Mouse (Mus musculus): ENCODE results near the gene Tcf3.

DNA sequence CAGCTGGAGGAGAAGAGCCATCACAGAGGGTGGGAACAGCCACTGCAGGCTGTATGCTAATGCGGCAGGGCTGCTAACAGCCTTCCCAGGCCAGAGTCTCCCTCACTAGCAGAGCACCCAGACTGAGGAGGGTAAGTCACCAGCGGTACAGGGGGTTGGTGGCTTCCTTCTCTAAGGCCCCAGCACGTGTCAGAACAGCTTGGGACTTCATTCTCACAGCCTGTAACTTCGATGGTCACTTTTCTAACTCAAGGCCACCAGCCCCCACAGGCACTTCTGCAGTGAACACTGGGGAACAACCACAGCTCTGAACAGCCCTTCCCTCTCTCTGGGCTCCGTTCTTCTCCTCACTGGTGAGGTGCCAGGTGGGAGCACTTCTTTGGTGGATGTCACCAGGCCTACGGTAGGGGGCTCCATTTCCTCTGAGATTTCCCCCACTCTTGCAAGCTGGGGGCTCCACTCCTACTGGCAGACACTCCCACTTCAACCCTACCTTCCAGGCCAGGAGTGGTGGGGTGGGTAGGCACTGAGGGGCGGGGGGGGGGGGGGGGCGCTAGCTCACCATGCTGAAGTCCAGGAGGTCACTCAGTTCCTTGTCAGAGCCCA lies 3.0 kb downstream of the Tcf3 start:
- TF ChIP-seq MYB (IDR thresholded peaks at IDR 0.05; ENCODE audit: low read depth, low read length) (no peak), POLR2A (IDR thresholded peaks at IDR 0.05; ENCODE audit: control insufficient read depth in 1 of 2, insufficient read depth in 1 of 2, low read depth in 1 of 2, low read length in 2 of 2, poor library complexity in 1 of 2) (no peak), MXI1 (IDR thresholded peaks at IDR 0.05; ENCODE audit: low read depth, low read length) (no peak), USF2 (IDR thresholded peaks at IDR 0.05; ENCODE audit: borderline replicate concordance in 1 of 2, insufficient read depth in 1 of 2, low read depth in 1 of 2, low read length in 2 of 2) (no peak), CTCF (IDR thresholded peaks at IDR 0.05 in 2 of 3, conservative IDR thresholded peaks at IDR 0.05 in 1 of 3; ENCODE audit: control insufficient read depth in 1 of 3, insufficient read depth in 1 of 3, low read depth in 2 of 3, low read length in 3 of 3, poor library complexity in 1 of 3, severe bottlenecking in 1 of 3) (no peak), NRF1 (IDR thresholded peaks at IDR 0.05; ENCODE audit: insufficient read depth, low read depth, low read length, poor library complexity, severe bottlenecking) (no peak), JUND (IDR thresholded peaks at IDR 0.05; ENCODE audit: low read depth, low read length) (no peak), GABPA (IDR thresholded peaks at IDR 0.05; ENCODE audit: low read depth, low read length) (no peak), POLR2AphosphoS5 (IDR thresholded peaks at IDR 0.05; ENCODE audit: borderline replicate concordance, low read depth, low read length) (no peak), NELFE (IDR thresholded peaks at IDR 0.05; ENCODE audit: low read depth, low read length) (no peak), CHD2 (IDR thresholded peaks at IDR 0.05; ENCODE audit: low read length) (no peak), HCFC1 (IDR thresholded peaks at IDR 0.05; ENCODE audit: low read depth, low read length) (no peak)
